Mouse (Mus musculus) intestine, postnatal 0 days (tissue): ENCODE data around the gene Cacul1. TPM values are rescaled to one million over a fixed set of nuclear protein-coding genes. Genes with fewer than 3 reads are reported as not detected.

Source experiments
- ATAC-seq: fragments of 200-750 bp; cut with Nextera tagmentation; 2 replicates; pipeline ENCODE4 v1.8.0; 2017; ENCODE audit warnings: mild to moderate bottlenecking, moderate TSS enrichment, moderate library complexity
- H3K27ac ChIP-seq: fragments of 300-500 bp; sonication (generic); 2 replicates; pipeline ENCODE4 v1.5.1; 2014; ENCODE audit warnings: mild to moderate bottlenecking, low read depth, low read length, moderate library complexity
- H3K27me3 ChIP-seq: fragments of 300-500 bp; sonication (generic); replicated peaks from 2 replicates; pipeline ENCODE4 v1.6.1; 2014; ENCODE audit warnings: low read length, mixed read lengths; ENCODE audit not compliant: control insufficient read depth, insufficient read depth
- H3K36me3 ChIP-seq: fragments of 300-500 bp; sonication (generic); 2 replicates; pipeline ENCODE4 v1.6.1; 2014; ENCODE audit warnings: mild to moderate bottlenecking, moderate library complexity; ENCODE audit not compliant: control insufficient read depth, insufficient read depth
- H3K4me1 ChIP-seq: fragments of 300-500 bp; sonication (generic); replicated peaks from 2 replicates; pipeline ENCODE4 v1.6.1; 2014; ENCODE audit warnings: antibody characterized with exemption, low read length, mixed read lengths; ENCODE audit not compliant: control insufficient read depth, insufficient read depth
- H3K4me2 ChIP-seq: fragments of 300-500 bp; sonication (generic); replicated peaks from 2 replicates; pipeline ENCODE4 v1.6.1; 2014; ENCODE audit warnings: low read depth, mild to moderate bottlenecking, moderate library complexity
- H3K4me3 ChIP-seq: fragments of 300-500 bp; sonication (generic); 2 replicates; pipeline ENCODE4 v1.5.1; 2014; ENCODE audit warnings: low read depth, low read length
- H3K9ac ChIP-seq: fragments of 300-500 bp; sonication (generic); 2 replicates; pipeline ENCODE4 v1.6.1; 2014; ENCODE audit warnings: mild to moderate bottlenecking, low read depth, low read length
- H3K9me3 ChIP-seq: fragments of 300-500 bp; sonication (generic); 2 replicates; pipeline ENCODE4 v1.6.1; 2016; ENCODE audit warnings: mixed run types; ENCODE audit not compliant: control insufficient read depth
- CTCF ChIP-seq: sonication (generic); IDR thresholded peaks from 2 replicates; pipeline ENCODE4 v1.5.1; 2016; ENCODE audit warnings: low read depth, mild to moderate bottlenecking, control low read depth, antibody characterized with exemption, moderate library complexity
- WGBS: fragments of 180-500 bp; shearing (Covaris S2); extraction: QIAGEN DNeasy Blood & Tissue Kit; methylation state at CpG from one replicate; pipeline ENCODE4 v1.1.7; 2014; 5-methylcytosine and 5-hydroxymethylcytosine counted together
- polyA plus RNA-seq: library from polyadenylated mRNA; unstranded; fragments of >200 nt; fragmentation: Nextera tagmentation; extraction: Ambion mirVana; gene quantifications from 2 replicates; pipeline ENCODE4 v1.2.1, GENCODE M21; 2015

Cacul1 gene
- polyA plus RNA-seq, result 11.8 and 13.3 TPM in 2 replicates

DNA sequence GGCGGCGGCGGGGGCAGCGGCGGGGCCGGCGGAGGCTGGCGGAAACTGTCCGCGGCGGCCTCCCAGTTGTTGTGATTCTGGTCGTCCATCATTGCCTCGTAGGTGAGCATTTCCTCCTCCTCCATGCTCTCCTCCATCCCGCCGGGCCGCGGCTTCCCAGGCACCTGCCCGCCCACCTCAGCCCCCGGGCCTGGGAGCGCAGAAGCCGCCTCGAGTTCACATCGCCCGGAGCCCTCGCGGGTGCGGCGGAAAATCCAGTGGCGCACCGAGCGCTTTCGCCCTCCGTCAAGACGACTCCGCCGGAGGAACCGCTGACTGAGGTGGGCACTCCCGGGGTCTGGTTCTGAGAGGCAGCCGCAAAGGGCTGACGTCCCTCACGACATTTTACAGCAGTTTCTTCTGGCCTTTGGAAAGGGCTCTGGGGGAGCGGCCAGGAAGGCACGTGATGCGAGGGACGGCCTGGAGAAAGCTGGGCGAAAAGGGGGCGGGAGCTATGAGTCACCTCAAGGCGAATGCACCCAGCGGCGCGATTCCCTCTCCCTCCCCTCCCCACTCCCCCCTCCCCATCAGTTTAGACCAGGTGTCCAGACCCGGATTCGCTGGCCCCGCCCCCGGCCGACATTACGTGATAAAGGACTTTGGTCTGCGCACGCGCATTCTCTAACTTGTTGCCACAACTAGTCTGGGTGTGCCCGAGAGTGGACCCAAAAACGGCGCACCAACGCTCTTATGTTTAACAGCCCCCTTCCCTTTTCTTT lies at the start of gene Cacul1:
TSS of gene Cacul1 (minus strand) at position 444 of the 758 bp plus-strand sequence.
- Histone ChIP-seq H3K9ac (peak within 1 kb of the TSS; percentile 91), H3K4me1 (no peaks in the 10 kb centered on the region; the same call in 1 of the 2 replicates), H3K4me3 (peak within 1 kb of the TSS; percentile 96), H3K4me2 (peak within 1 kb of the TSS; percentile 76), H3K9me3 (no peaks in the 10 kb centered on the region), H3K36me3 (no peaks in the 10 kb centered on the region), H3K27me3 (no peaks in the 10 kb centered on the region), H3K27ac (peak within 1 kb of the TSS; percentile 93)
- TF ChIP-seq CTCF, result no peak
- peak; percentile 98 for ATAC-seq
- under 1% methylated on average over 60 of the region's 64 CpGs for WGBS

DNA sequence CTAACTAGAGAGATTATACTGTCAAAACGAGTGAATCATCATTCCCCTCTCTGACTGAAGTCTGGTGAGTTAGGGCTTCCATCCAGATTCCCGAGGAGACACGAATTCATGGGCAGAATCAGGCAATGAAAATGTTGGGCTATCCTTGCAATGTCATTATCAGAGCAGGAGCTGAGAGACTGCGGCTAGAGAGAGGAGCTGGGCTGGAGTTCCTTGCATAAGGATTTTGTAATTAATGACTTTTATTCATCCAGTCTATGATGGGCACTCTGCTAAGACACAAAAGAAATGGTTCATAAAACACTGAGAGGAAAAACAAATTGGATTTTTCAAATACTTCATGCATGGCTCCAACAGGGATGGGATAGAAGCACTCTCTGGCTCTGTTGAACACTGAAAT lies 38.6 kb upstream of the Cacul1 start:
- TF ChIP-seq CTCF, result no peak
- Histone ChIP-seq H3K4me3 (no peak overlapping the region), H3K27me3 (no peaks in the 10 kb centered on the region), H3K4me1 (no peaks in the 10 kb centered on the region), H3K36me3 (no peaks in the 10 kb centered on the region), H3K4me2 (no peak overlapping the region), H3K9ac (no peak overlapping the region), H3K9me3 (no peaks in the 10 kb centered on the region), H3K27ac (no peak overlapping the region)
- ATAC-seq, result no peak
- WGBS, result 62% methylated on average over 4 of the region's 4 CpGs

DNA sequence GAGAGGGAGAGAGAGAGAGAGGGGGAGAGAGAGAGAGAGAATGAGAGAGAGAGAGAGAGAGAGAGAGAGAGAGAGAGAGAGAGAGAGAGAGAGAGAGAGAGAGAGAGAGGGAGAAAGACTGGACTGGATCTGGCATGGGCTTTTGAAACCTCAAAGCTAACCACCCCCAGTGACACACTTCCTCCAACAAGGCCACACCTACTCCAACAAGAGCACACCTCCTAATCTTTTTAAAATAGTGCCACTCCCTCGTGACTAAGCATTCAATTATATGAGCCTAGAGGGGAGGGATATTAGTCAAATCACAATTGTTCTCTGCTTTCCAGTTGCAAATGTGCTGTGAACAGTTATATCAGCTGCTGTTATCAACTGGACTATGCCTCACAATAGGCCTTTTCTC lies 36.2 kb upstream of the Cacul1 start:
- H3K4me2 ChIP-seq, result no peak overlapping the region
- 16% methylated on average over 1 of the region's 1 CpGs for WGBS
- H3K27ac ChIP-seq, result no peak overlapping the region
- no peaks in the 10 kb centered on the region for H3K27me3 ChIP-seq
- no peak overlapping the region for H3K4me3 ChIP-seq
- no peak for TF ChIP-seq CTCF
- no peaks in the 10 kb centered on the region for H3K9me3 ChIP-seq
- no peaks in the 10 kb centered on the region for H3K36me3 ChIP-seq
- ATAC-seq, result no peak
- no peaks in the 10 kb centered on the region for H3K4me1 ChIP-seq
- no peak overlapping the region for H3K9ac ChIP-seq

DNA sequence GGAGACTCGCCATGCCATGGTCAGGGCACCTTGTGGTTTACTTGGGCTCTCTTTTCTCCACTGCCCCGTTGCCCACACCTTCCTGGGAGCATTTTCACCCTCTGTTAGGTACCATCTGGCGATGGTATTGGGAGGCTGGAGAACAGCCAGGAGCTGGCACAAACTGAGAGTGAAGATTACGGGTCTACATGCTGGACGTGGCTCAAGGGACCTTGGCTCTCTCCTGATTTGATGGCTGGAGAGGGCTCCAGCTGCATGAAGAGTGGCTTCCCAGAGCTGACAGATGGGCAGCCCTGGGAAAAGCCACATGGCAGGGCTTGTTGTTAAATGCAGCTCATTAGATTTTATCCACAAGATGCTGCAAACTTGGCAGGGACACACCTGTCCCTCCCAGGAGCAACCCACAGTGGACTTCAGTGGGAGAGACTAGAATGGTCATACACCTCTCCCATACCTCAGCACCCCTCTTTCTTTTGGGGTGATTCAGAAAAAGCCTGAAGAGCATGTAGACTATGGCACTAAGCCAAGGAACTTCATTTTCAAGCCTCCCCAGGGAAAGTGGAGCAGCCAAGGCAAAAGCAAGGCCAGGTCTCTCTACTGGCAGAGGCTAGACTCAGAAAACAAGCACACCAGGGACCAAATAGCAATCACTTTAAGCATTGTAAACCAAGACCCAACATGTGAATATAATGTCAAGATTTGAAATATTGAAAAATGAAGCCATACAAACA lies 34.8 kb upstream of the Cacul1 start:
- Histone ChIP-seq H3K4me1 (no peaks in the 10 kb centered on the region), H3K4me2 (no peak overlapping the region), H3K27me3 (no peaks in the 10 kb centered on the region), H3K36me3 (no peaks in the 10 kb centered on the region), H3K9ac (no peak overlapping the region), H3K4me3 (no peak overlapping the region), H3K9me3 (no peaks in the 10 kb centered on the region), H3K27ac (no peak overlapping the region)
- WGBS, result 80% methylated on average over 5 of the region's 5 CpGs
- TF ChIP-seq CTCF, result no peak
- no peak for ATAC-seq

DNA sequence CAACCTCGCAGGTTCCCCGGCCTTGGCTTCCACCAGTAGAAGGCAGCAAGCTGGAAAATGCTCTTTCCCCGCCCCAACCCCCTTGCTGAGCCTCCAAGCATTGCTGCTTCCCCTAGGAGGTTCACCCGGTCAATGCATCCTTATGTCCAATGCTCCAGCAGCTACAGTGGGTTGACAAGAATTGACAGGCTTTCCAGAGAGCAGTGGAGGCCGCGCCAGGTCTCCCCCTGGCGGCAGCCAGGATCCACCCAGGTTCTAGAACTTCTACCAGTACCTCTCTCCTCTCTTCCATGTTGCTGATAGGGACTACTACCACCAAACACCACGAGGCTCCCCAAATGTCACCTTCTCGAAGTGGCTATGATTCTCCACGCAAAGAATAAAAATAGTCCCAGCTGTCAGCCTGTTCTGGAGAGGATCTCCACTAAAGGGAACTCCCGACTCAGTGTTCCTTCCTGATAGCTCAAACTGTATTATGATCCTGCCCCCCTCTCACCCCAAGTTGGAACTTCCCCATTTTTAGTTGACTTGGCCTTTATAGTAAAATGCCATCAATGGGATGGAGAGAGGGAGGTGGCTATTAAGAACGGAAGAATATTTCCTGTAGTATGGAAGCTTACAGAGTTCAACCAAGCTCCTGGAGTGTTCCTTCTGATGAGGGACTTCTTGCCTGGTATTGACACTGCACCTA lies 30.8 kb upstream of the Cacul1 start:
- Histone ChIP-seq H3K36me3 (no peaks in the 10 kb centered on the region), H3K4me3 (no peak overlapping the region), H3K27ac (no peak overlapping the region), H3K9ac (no peak overlapping the region), H3K4me1 (no peaks in the 10 kb centered on the region), H3K4me2 (no peak overlapping the region), H3K27me3 (no peaks in the 10 kb centered on the region), H3K9me3 (no peaks in the 10 kb centered on the region)
- 44% methylated on average over 12 of the region's 12 CpGs for WGBS
- ATAC-seq, result no peak
- TF ChIP-seq CTCF, result peak; percentile 69

DNA sequence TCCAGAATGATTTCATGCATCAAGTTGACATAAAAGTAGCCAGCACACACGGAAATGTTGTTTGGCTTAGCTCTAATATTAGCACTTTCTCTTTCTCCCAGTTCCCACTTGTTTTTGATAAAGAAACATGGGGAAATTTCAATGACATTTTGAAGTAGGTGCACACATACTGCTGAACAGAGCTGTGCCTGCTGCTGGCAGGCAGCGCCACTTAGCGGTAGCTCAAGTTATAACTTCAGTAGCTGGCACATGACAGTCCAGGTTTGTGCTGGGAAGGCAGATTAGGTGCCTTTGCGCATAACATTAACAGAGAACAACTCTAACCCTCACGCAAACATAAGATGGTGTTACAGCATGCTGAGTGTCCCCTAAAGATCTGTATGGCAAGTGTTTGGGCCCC lies 27.9 kb upstream of the Cacul1 start:
- no peak overlapping the region for H3K4me2 ChIP-seq

More for the DNA sequence above, 27.9 kb upstream of the Cacul1 start:
- Histone ChIP-seq H3K36me3 (no peaks in the 10 kb centered on the region), H3K9ac (no peak overlapping the region), H3K27ac (no peak overlapping the region), H3K27me3 (no peaks in the 10 kb centered on the region), H3K4me1 (no peaks in the 10 kb centered on the region), H3K9me3 (no peaks in the 10 kb centered on the region), H3K4me3 (no peak overlapping the region)
- ATAC-seq, result no peak
- WGBS, result 28% methylated on average over 5 of the region's 5 CpGs
- TF ChIP-seq CTCF, result peak; percentile 82
